Mouse (Mus musculus) kidney, adult 8-10 months (tissue): ENCODE measurements around the gene Arfgef2.
A peak's percentile ranks its signal among the peaks of the same experiment; 100 is the strongest.

Experiments
- DNase-seq, 2 experiments: peaks; one replicate each; pipeline ENCODE4 v3.0.0; 2022

The Arfgef2 gene

GRCm38 (mm10) chr2:166862505-166862904 lies 57.1 kb downstream of the Arfgef2 start:
- no peak for DNase-seq

- no peak for DNase-seq
Measured at GRCm38 (mm10) chr2:166865476-166865875, 60.1 kb downstream of the Arfgef2 start.

- DNase-seq = peak; percentile 50 to 61
Measured at GRCm38 (mm10) chr2:166870271-166870865, 65.0 kb downstream of the Arfgef2 start.

GRCm38 (mm10) chr2:166870899-166871298 lies 65.5 kb downstream of the Arfgef2 start:
- DNase-seq = no peak

GRCm38 (mm10) chr2:166874675-166875280 lies 69.4 kb downstream of the Arfgef2 start:
- no peak for DNase-seq

- no peak for DNase-seq
Measured at GRCm38 (mm10) chr2:166875561-166875960, 70.2 kb downstream of the Arfgef2 start.

GRCm38 (mm10) chr2:166876331-166876730 lies 70.9 kb downstream of the Arfgef2 start:
- DNase-seq = no peak

- DNase-seq = no peak
Measured at GRCm38 (mm10) chr2:166885066-166885465, 79.7 kb downstream of the Arfgef2 start.

- no peak for DNase-seq
Measured at GRCm38 (mm10) chr2:166885619-166886018, 80.2 kb downstream of the Arfgef2 start.

- DNase-seq = no peak
Measured at GRCm38 (mm10) chr2:166886231-166886630, 80.8 kb downstream of the Arfgef2 start.

- no peak for DNase-seq
Measured at GRCm38 (mm10) chr2:166887816-166888215, 82.4 kb downstream of the Arfgef2 start.

- no peak for DNase-seq
Measured at GRCm38 (mm10) chr2:166891366-166891880, 86.0 kb downstream of the Arfgef2 start.

GRCm38 (mm10) chr2:166892158-166892680 lies 86.8 kb downstream of the Arfgef2 start:
- DNase-seq = no peak

- DNase-seq = no peak
Measured at GRCm38 (mm10) chr2:166893036-166893435, 87.6 kb downstream of the Arfgef2 start.

GRCm38 (mm10) chr2:166896368-166896767 lies 91.0 kb downstream of the Arfgef2 start:
- DNase-seq = no peak

- DNase-seq = no peak
Measured at GRCm38 (mm10) chr2:166896974-166897373, 91.6 kb downstream of the Arfgef2 start.

- DNase-seq = no peak
Measured at GRCm38 (mm10) chr2:166899161-166899560, 93.8 kb downstream of the Arfgef2 start.

- DNase-seq = no peak
Measured at GRCm38 (mm10) chr2:166899746-166900145, 94.4 kb downstream of the Arfgef2 start.

- DNase-seq = no peak
Measured at GRCm38 (mm10) chr2:166900792-166901505, 95.6 kb downstream of the Arfgef2 start.

GRCm38 (mm10) chr2:166903719-166904282 lies 98.4 kb downstream of the Arfgef2 start:
- DNase-seq = no peak

GRCm38 (mm10) chr2:166905711-166906522 lies 100.5 kb downstream of the Arfgef2 start, which contains the start of gene Cse1l:
Cse1l (plus strand) TSS chr2:166906040.
- DNase-seq = peak; percentile 94 to 96

- no peak for DNase-seq
Measured at GRCm38 (mm10) chr2:166906523-166907182, 101.3 kb downstream of the Arfgef2 start.
